Mouse (Mus musculus) retina, postnatal 1 day (tissue): Measurements from ENCODE around the gene Rad9b.
A peak's percentile ranks its signal among the peaks of the same experiment; 100 is the strongest.

Experiments used
- DNase-seq: peaks from one replicate; pipeline ENCODE4 v3.0.0-alpha.2; 2012

Rad9b gene

DNA sequence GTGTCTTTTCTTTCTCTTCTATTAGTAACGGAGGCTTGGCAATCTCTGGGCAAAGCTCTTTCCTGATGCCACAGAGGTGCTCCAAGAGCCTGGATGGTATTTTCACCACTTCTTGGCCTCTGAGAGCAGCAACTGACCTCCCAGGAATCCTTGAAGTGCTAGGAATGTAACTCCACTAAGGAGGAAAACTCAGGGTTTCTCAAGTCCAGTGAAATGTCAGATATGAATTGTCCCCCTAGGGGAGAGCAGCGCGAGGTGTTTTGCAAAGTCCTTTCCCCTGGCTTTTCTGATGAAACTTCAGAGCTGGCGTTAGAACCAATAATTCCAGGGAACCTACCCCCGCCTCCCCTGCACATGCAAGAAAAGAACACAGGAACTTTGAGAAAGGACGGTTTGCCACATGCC is 73.6 kb downstream of the Rad9b start:
- DNase-seq, result no peak

DNA sequence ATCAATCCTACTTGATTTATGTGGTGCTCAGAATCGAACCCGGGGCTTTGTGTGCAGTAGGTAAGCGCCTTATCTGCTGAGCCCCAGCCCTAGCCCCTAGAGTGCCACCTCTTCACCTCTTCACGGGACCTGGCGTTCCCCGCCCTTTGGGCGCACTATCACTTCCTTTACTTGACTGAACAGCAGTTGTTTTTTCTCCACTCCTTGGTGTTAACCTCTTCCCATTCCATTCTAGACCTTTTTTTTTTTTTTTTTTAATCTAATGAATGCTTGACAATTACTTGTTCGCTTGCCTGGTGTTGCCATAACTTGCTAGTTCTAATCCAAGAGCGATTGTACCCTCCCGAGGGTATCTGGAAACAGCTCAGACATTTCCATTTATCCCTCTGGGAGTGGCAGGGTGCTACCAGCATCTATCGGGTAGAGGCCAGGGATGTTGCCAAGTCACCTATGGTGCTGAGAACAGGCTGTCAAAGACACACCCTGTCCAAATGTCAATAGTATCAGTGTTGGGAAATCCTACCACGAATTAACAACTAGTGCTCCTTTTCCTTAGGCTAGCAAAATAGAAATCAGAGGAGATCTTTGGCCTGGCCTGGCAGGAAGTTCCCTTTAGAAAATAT is 74.1 kb downstream of the Rad9b start:
- DNase-seq, result no peak

DNA sequence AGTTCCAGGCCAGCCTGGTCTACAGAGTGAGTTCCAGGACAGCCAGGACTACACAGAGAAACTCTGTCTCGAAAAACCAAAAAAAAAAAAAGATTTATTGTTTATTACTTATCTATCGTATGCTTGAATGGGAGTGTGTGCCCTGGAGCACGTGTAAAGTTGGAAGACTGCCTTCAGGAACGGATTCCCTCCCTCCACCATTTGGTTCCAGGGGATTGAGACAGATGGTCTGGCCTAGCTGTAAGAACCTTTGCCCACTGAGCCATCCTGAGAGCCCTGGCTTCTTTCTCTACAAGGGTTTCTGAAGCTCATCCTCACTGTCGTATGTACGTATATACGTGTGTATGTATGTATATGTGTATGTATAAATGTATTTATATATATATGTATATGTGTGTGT is 75.1 kb downstream of the Rad9b start:
- no peak for DNase-seq

DNA sequence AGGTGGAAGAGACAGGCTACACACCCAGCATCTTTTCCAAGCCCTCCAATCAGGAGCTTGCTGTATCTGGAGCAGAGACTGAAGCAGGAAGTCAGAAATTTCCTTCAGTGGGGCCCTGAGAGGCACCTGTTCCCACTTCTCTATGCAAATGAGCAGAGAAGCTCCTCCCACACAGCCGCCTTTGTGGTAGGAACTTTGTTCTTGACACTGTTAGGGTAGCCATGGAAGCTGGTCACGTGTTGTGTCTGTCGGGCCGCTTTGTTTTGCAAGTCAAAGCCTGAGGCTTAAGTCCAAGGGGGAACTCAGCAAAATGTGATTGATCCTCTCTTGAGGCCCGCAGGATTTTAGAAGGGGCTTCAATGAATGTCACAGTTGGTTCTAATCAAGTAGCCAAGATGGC is 79.2 kb downstream of the Rad9b start:
- DNase-seq, result peak; percentile 43
